Mouse (Mus musculus): ENCODE results near the gene Hykk.
"Not testable (repeated sequence)": the region's sequence is repeated elsewhere in the genome, so short reads cannot be mapped to it uniquely, and the experiment has no call there.

Hykk gene

GRCm38 (mm10) chr9:54917010-54917677 lies at the start of gene Hykk:
Hykk (plus strand) TSS chr9:54917283.
- in situ Hi-C loops (cut with MboI; ENCODE audit: low pct_unique_long_range_greater_than_20kb in 1 of 2, low sequenced_read_pairs in 2 of 2, unreplicated experiment in 1 of 2) = no loop called here

- in situ Hi-C loops (cut with MboI; ENCODE audit: low pct_unique_long_range_greater_than_20kb in 1 of 2, low sequenced_read_pairs in 2 of 2, unreplicated experiment in 1 of 2) = no loop called here
Observed at GRCm38 (mm10) chr9:54878759-54879158, 38.3 kb upstream of the Hykk start.

GRCm38 (mm10) chr9:54892111-54892510 lies 25.0 kb upstream of the Hykk start:
- in situ Hi-C loops (cut with MboI; ENCODE audit: low pct_unique_long_range_greater_than_20kb in 1 of 2, low sequenced_read_pairs in 2 of 2, unreplicated experiment in 1 of 2) = loop anchor here in 1 of 2 experiments (10.0 kb wide), 1 partner anchor 57 kb away; no protein-coding TSS in a partner anchor

GRCm38 (mm10) chr9:54897097-54897496 lies 20.0 kb upstream of the Hykk start:
- in situ Hi-C loops (cut with MboI; ENCODE audit: low pct_unique_long_range_greater_than_20kb in 1 of 2, low sequenced_read_pairs in 2 of 2, unreplicated experiment in 1 of 2) = loop anchor here in 1 of 2 experiments (10.0 kb wide), 1 partner anchor 62 kb away; no protein-coding TSS in a partner anchor

- in situ Hi-C loops (cut with MboI; ENCODE audit: low pct_unique_long_range_greater_than_20kb in 1 of 2, low sequenced_read_pairs in 2 of 2, unreplicated experiment in 1 of 2) = no loop called here
Observed at GRCm38 (mm10) chr9:54909446-54909845, 7.6 kb upstream of the Hykk start.

- in situ Hi-C loops (cut with MboI; ENCODE audit: low pct_unique_long_range_greater_than_20kb in 1 of 2, low sequenced_read_pairs in 2 of 2, unreplicated experiment in 1 of 2) = no loop called here
Observed at GRCm38 (mm10) chr9:54915576-54915975, 1.5 kb upstream of the Hykk start.

- in situ Hi-C loops (cut with MboI; ENCODE audit: low pct_unique_long_range_greater_than_20kb in 1 of 2, low sequenced_read_pairs in 2 of 2, unreplicated experiment in 1 of 2) = no loop called here
Observed at GRCm38 (mm10) chr9:54916401-54916800, 682 bp upstream of the Hykk start.

- in situ Hi-C loops (cut with MboI; ENCODE audit: low pct_unique_long_range_greater_than_20kb in 1 of 2, low sequenced_read_pairs in 2 of 2, unreplicated experiment in 1 of 2) = no loop called here
Observed at GRCm38 (mm10) chr9:54918191-54918590, 1.1 kb downstream of the Hykk start.

GRCm38 (mm10) chr9:54918781-54919180 lies 1.7 kb downstream of the Hykk start:
- in situ Hi-C loops (cut with MboI; ENCODE audit: low pct_unique_long_range_greater_than_20kb in 1 of 2, low sequenced_read_pairs in 2 of 2, unreplicated experiment in 1 of 2) = no loop called here

- in situ Hi-C loops (cut with MboI; ENCODE audit: low pct_unique_long_range_greater_than_20kb in 1 of 2, low sequenced_read_pairs in 2 of 2, unreplicated experiment in 1 of 2) = no loop called here
Observed at GRCm38 (mm10) chr9:54919946-54920345, 2.9 kb downstream of the Hykk start.

- in situ Hi-C loops (cut with MboI; ENCODE audit: low pct_unique_long_range_greater_than_20kb in 1 of 2, low sequenced_read_pairs in 2 of 2, unreplicated experiment in 1 of 2) = loop anchor here in 1 of 2 experiments (25.0 kb wide), 1 partner anchor 182 kb away; no protein-coding TSS in a partner anchor
Observed at GRCm38 (mm10) chr9:54930741-54931140, 13.7 kb downstream of the Hykk start.

- in situ Hi-C loops (cut with MboI; ENCODE audit: low pct_unique_long_range_greater_than_20kb in 1 of 2, low sequenced_read_pairs in 2 of 2, unreplicated experiment in 1 of 2) = loop anchor here in 1 of 2 experiments (25.0 kb wide), 1 partner anchor 181 kb away; no protein-coding TSS in a partner anchor
Observed at GRCm38 (mm10) chr9:54931765-54932164, 14.7 kb downstream of the Hykk start.

GRCm38 (mm10) chr9:54932379-54932778 lies 15.3 kb downstream of the Hykk start:
- in situ Hi-C loops (cut with MboI; ENCODE audit: low pct_unique_long_range_greater_than_20kb in 1 of 2, low sequenced_read_pairs in 2 of 2, unreplicated experiment in 1 of 2) = loop anchor here in 1 of 2 experiments (25.0 kb wide), 1 partner anchor 180 kb away; no protein-coding TSS in a partner anchor

GRCm38 (mm10) chr9:54942071-54942470 lies 25.0 kb downstream of the Hykk start:
- in situ Hi-C loops (cut with MboI; ENCODE audit: low pct_unique_long_range_greater_than_20kb in 1 of 2, low sequenced_read_pairs in 2 of 2, unreplicated experiment in 1 of 2) = loop anchor here (10.0 to 25.0 kb wide), 2 partner anchors 163 to 170 kb away; no protein-coding TSS in a partner anchor

- in situ Hi-C loops (cut with MboI; ENCODE audit: low pct_unique_long_range_greater_than_20kb in 1 of 2, low sequenced_read_pairs in 2 of 2, unreplicated experiment in 1 of 2) = loop anchor here (10.0 to 25.0 kb wide), 2 partner anchors 160 to 168 kb away; no protein-coding TSS in a partner anchor
Observed at GRCm38 (mm10) chr9:54944467-54944866, 27.4 kb downstream of the Hykk start.

- in situ Hi-C loops (cut with MboI; ENCODE audit: low pct_unique_long_range_greater_than_20kb in 1 of 2, low sequenced_read_pairs in 2 of 2, unreplicated experiment in 1 of 2) = loop anchor here (10.0 to 25.0 kb wide), 2 partner anchors 159 to 166 kb away; no protein-coding TSS in a partner anchor
Observed at GRCm38 (mm10) chr9:54946256-54946655, 29.2 kb downstream of the Hykk start.

- in situ Hi-C loops (cut with MboI; ENCODE audit: low pct_unique_long_range_greater_than_20kb in 1 of 2, low sequenced_read_pairs in 2 of 2, unreplicated experiment in 1 of 2) = loop anchor here (10.0 to 25.0 kb wide), 2 partner anchors 155 to 163 kb away; no protein-coding TSS in a partner anchor
Observed at GRCm38 (mm10) chr9:54949465-54949864, 32.4 kb downstream of the Hykk start.

GRCm38 (mm10) chr9:54950162-54950561 lies 33.1 kb downstream of the Hykk start:
- in situ Hi-C loops (cut with MboI; ENCODE audit: low pct_unique_long_range_greater_than_20kb in 1 of 2, low sequenced_read_pairs in 2 of 2, unreplicated experiment in 1 of 2) = not testable (repeated sequence)

- in situ Hi-C loops (cut with MboI; ENCODE audit: low pct_unique_long_range_greater_than_20kb in 1 of 2, low sequenced_read_pairs in 2 of 2, unreplicated experiment in 1 of 2) = no loop called here
Observed at GRCm38 (mm10) chr9:54950575-54951321, 33.7 kb downstream of the Hykk start, which contains the start of the genes Psma4 and AY074887. Psma4 (plus strand) TSS chr9:54950790. AY074887 (minus strand) TSS chr9:54950998.
